Mouse (Mus musculus): ENCODE results near the gene Cyp4f15. TPM values are rescaled to one million over a fixed set of nuclear protein-coding genes. Genes with fewer than 3 reads are reported as not detected.
A peak's percentile ranks its signal among the peaks of the same experiment; 100 is the strongest.

Cyp4f15 gene
- polyA plus RNA-seq (2015; fragmentation: Nextera tagmentation; extraction: Ambion mirVana) = 1.7 and 2.2 TPM in 2 replicates

- H3K9me3 ChIP-seq (ENCODE audit: control insufficient read depth, low read length) = no peaks in the 10 kb centered on the region
- H3K9ac ChIP-seq (replicated peaks; ENCODE audit: low read depth, low read length) = no peak within 1 kb of the TSS
- H3K4me1 ChIP-seq (replicated peaks; ENCODE audit: control insufficient read depth, insufficient read depth, low read length) = no peaks in the 10 kb centered on the region
- no peak within 1 kb of the TSS for H3K4me3 ChIP-seq (replicated peaks; ENCODE audit: low read length)
- peak; percentile 36; the same call in 1 of the 2 replicates for ATAC-seq
- WGBS = 19% methylated on average over 7 of the region's 7 CpGs
- H3K4me2 ChIP-seq (ENCODE audit: low read length) = no peak within 1 kb of the TSS
- H3K27me3 ChIP-seq (replicated peaks; ENCODE audit: control insufficient read depth, insufficient read depth, low read length) = no peaks in the 10 kb centered on the region
- no peak within 1 kb of the TSS for H3K27ac ChIP-seq (ENCODE audit: low read length)
- H3K36me3 ChIP-seq (ENCODE audit: control insufficient read depth, insufficient read depth) = no peaks in the 10 kb centered on the region
Measured at GRCm38 (mm10) chr17:32685048-32685750, at the start of gene Cyp4f15. Cyp4f15 (plus strand) TSS chr17:32685627.

DNA sequence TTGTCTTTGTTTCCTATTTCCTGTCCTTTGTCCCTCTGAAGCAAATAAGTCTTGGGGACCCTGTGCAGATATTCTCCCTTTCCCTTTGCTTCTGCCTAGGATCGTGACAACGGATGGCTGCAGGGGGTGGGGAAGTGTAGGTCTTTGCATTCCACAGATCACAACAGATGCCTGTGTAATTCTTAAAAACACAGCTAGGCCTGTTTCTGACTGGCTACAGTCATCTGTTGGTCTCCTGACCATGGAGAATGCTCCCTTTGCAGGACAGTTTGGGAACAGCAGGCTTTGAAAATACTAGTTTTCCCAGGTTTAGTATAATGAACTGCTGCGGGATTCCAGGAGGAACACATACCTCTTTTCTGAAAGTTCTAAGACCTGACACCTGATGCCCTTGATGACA is 49.1 kb upstream of the Cyp4f15 start:
- WGBS = 43% methylated on average over 3 of the region's 3 CpGs
- Histone ChIP-seq H3K9ac (replicated peaks; ENCODE audit: low read depth, low read length) (no peak overlapping the region), H3K4me3 (replicated peaks; ENCODE audit: low read length) (no peak overlapping the region), H3K4me2 (ENCODE audit: low read length) (no peak overlapping the region), H3K9me3 (ENCODE audit: control insufficient read depth, low read length) (no peaks in the 10 kb centered on the region), H3K36me3 (ENCODE audit: control insufficient read depth, insufficient read depth) (no peaks in the 10 kb centered on the region), H3K27ac (ENCODE audit: low read length) (no peak overlapping the region), H3K4me1 (replicated peaks; ENCODE audit: control insufficient read depth, insufficient read depth, low read length) (0 out of 2 replicates have a peak, but pooled peaks cover 4% of the 10 kb centered on the region), H3K27me3 (replicated peaks; ENCODE audit: control insufficient read depth, insufficient read depth, low read length) (no peaks in the 10 kb centered on the region)
- ATAC-seq = no peak

DNA sequence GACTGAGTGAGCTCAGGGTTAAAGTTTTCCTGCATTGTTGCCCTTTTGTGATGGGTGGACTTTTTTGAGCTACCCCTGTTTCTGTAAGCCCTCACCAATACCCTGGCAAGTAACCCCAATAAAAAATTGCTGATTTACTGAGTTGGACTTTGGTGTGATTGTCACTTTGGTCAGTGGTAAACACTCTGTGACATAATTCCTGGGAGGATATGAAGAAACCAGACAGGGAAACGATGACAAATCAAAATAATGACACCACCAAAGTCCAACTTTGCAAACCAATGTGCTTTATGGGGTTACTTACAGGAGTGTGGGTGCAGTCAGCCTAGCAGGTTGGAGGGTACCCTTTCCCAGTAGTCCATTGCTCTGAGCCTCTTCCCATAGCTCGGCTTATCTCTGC is 48.3 kb upstream of the Cyp4f15 start:
- H3K4me2 ChIP-seq (ENCODE audit: low read length) = no peak overlapping the region
- 0 out of 2 replicates have a peak, but pooled peaks cover 4% of the 10 kb centered on the region for H3K4me1 ChIP-seq (replicated peaks; ENCODE audit: control insufficient read depth, insufficient read depth, low read length)
- H3K36me3 ChIP-seq (ENCODE audit: control insufficient read depth, insufficient read depth) = no peaks in the 10 kb centered on the region
- no peaks in the 10 kb centered on the region for H3K27me3 ChIP-seq (replicated peaks; ENCODE audit: control insufficient read depth, insufficient read depth, low read length)
- no peak overlapping the region for H3K27ac ChIP-seq (ENCODE audit: low read length)
- 85% methylated on average over 2 of the region's 2 CpGs for WGBS
- H3K9ac ChIP-seq (replicated peaks; ENCODE audit: low read depth, low read length) = no peak overlapping the region
- H3K9me3 ChIP-seq (ENCODE audit: control insufficient read depth, low read length) = no peaks in the 10 kb centered on the region
- ATAC-seq = no peak
- no peak overlapping the region for H3K4me3 ChIP-seq (replicated peaks; ENCODE audit: low read length)

DNA sequence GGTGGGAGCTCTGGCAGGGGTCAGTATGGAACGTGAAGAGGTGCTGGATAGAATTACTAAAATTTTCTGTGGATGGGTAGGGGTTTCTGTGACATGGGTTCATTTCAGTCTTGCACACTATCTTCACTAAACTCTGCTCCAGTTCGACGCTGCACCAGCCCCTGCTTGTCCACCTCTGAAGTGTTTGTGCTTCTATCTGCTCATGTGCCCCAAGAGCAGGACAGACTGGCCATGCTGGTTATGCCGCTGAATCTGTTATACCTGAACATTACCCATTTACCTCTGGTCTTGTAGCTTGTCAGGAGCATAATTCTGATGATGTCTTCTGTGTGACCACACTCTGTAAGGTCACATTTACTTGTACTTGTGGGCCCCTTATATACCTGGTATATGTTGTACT is 38.8 kb upstream of the Cyp4f15 start:
- WGBS = 85% methylated on average over 4 of the region's 4 CpGs

GRCm38 (mm10) chr17:32653860-32654259 is 31.6 kb upstream of the Cyp4f15 start:
- no peak overlapping the region for H3K9ac ChIP-seq (replicated peaks; ENCODE audit: low read depth, low read length)
- no peaks in the 10 kb centered on the region for H3K9me3 ChIP-seq (ENCODE audit: control insufficient read depth, low read length)
- H3K4me3 ChIP-seq (replicated peaks; ENCODE audit: low read length) = no peak overlapping the region
- WGBS = 94% methylated on average over 4 of the region's 4 CpGs
- no peak overlapping the region for H3K4me2 ChIP-seq (ENCODE audit: low read length)
- H3K27ac ChIP-seq (ENCODE audit: low read length) = no peak overlapping the region
- H3K4me1 ChIP-seq (replicated peaks; ENCODE audit: control insufficient read depth, insufficient read depth, low read length) = no peaks in the 10 kb centered on the region; the same call in 1 of the 2 replicates
- no peaks in the 10 kb centered on the region for H3K36me3 ChIP-seq (ENCODE audit: control insufficient read depth, insufficient read depth)
- no peak for ATAC-seq
- H3K27me3 ChIP-seq (replicated peaks; ENCODE audit: control insufficient read depth, insufficient read depth, low read length) = no peaks in the 10 kb centered on the region

More for the DNA sequence above, 38.8 kb upstream of the Cyp4f15 start:
- Histone ChIP-seq H3K4me3 (replicated peaks; ENCODE audit: low read length) (no peak overlapping the region), H3K4me2 (ENCODE audit: low read length) (no peak overlapping the region), H3K27ac (ENCODE audit: low read length) (no peak overlapping the region), H3K27me3 (replicated peaks; ENCODE audit: control insufficient read depth, insufficient read depth, low read length) (no peaks in the 10 kb centered on the region), H3K4me1 (replicated peaks; ENCODE audit: control insufficient read depth, insufficient read depth, low read length) (no peaks in the 10 kb centered on the region), H3K36me3 (ENCODE audit: control insufficient read depth, insufficient read depth) (no peaks in the 10 kb centered on the region), H3K9me3 (ENCODE audit: control insufficient read depth, low read length) (no peaks in the 10 kb centered on the region), H3K9ac (replicated peaks; ENCODE audit: low read depth, low read length) (no peak overlapping the region)
- no peak for ATAC-seq

- Histone ChIP-seq H3K27ac (ENCODE audit: low read length) (no peak overlapping the region), H3K4me1 (replicated peaks; ENCODE audit: control insufficient read depth, insufficient read depth, low read length) (no peaks in the 10 kb centered on the region; the same call in 1 of the 2 replicates), H3K27me3 (replicated peaks; ENCODE audit: control insufficient read depth, insufficient read depth, low read length) (no peaks in the 10 kb centered on the region), H3K4me3 (replicated peaks; ENCODE audit: low read length) (no peak overlapping the region), H3K4me2 (ENCODE audit: low read length) (no peak overlapping the region), H3K9ac (replicated peaks; ENCODE audit: low read depth, low read length) (no peak overlapping the region), H3K36me3 (ENCODE audit: control insufficient read depth, insufficient read depth) (no peaks in the 10 kb centered on the region), H3K9me3 (ENCODE audit: control insufficient read depth, low read length) (no peaks in the 10 kb centered on the region)
- 84% methylated on average over 3 of the region's 3 CpGs for WGBS
- no peak for ATAC-seq
Measured at GRCm38 (mm10) chr17:32657041-32657440, 28.4 kb upstream of the Cyp4f15 start.

DNA sequence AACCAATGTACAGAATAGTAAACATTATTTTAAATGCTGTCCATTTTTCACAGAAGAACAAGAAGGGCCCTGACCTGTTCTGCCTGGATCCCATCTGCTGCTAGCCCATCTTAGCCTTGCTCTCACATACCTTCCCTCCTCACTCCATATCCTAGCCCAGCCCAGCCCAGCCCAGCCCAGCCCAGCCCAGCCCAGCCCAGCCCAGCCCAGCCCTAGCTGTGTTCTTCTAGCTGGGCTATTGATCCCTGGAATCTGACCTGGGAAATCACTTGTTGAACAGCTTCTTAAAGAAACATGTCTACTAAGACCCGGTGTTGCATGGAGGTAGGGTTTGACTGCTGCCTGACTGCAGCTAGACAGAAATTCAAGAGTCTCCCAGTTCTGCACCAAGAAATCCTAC is 27.2 kb upstream of the Cyp4f15 start:
- Histone ChIP-seq H3K4me3 (replicated peaks; ENCODE audit: low read length) (no peak overlapping the region), H3K27me3 (replicated peaks; ENCODE audit: control insufficient read depth, insufficient read depth, low read length) (no peaks in the 10 kb centered on the region), H3K4me2 (ENCODE audit: low read length) (no peak overlapping the region), H3K9ac (replicated peaks; ENCODE audit: low read depth, low read length) (no peak overlapping the region), H3K36me3 (ENCODE audit: control insufficient read depth, insufficient read depth) (no peaks in the 10 kb centered on the region), H3K4me1 (replicated peaks; ENCODE audit: control insufficient read depth, insufficient read depth, low read length) (no peaks in the 10 kb centered on the region; the same call in 1 of the 2 replicates), H3K9me3 (ENCODE audit: control insufficient read depth, low read length) (no peaks in the 10 kb centered on the region), H3K27ac (ENCODE audit: low read length) (no peak overlapping the region)
- WGBS = 96% methylated on average over 1 of the region's 1 CpGs
- no peak for ATAC-seq

DNA sequence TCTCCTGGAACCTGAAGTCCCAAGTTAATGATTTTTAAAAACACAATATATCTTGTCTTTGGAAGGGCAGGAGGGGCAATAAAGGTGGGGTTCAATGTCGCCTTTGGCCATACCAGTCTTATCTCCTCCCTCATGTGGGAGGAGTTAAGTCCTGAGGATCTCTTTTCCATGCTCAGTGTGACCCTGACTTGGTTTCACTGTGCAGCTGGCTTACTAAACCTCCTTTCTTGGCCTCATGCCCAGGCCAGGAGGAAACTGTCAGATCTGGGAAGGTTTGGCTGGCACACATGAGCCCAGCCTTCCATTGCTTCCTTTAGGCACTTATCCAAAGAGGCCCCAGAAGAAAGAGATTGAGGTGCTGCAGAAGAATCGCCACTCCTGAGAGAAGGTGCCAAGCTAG is 26.7 kb upstream of the Cyp4f15 start, which contains the start of gene Cyp4f40:
Gene Cyp4f40, plus strand, starts transcription at position 189 of the 400 bp plus-strand sequence.
- Histone ChIP-seq H3K27me3 (replicated peaks; ENCODE audit: control insufficient read depth, insufficient read depth, low read length) (no peaks in the 10 kb centered on the region), H3K27ac (ENCODE audit: low read length) (no peak within 1 kb of the TSS), H3K9me3 (ENCODE audit: control insufficient read depth, low read length) (no peaks in the 10 kb centered on the region), H3K4me3 (replicated peaks; ENCODE audit: low read length) (no peak within 1 kb of the TSS), H3K4me1 (replicated peaks; ENCODE audit: control insufficient read depth, insufficient read depth, low read length) (no peaks in the 10 kb centered on the region; the same call in 1 of the 2 replicates), H3K9ac (replicated peaks; ENCODE audit: low read depth, low read length) (no peak within 1 kb of the TSS), H3K4me2 (ENCODE audit: low read length) (no peak within 1 kb of the TSS), H3K36me3 (ENCODE audit: control insufficient read depth, insufficient read depth) (no peaks in the 10 kb centered on the region)
- ATAC-seq = no peak
- WGBS = 56% methylated on average over 2 of the region's 2 CpGs

DNA sequence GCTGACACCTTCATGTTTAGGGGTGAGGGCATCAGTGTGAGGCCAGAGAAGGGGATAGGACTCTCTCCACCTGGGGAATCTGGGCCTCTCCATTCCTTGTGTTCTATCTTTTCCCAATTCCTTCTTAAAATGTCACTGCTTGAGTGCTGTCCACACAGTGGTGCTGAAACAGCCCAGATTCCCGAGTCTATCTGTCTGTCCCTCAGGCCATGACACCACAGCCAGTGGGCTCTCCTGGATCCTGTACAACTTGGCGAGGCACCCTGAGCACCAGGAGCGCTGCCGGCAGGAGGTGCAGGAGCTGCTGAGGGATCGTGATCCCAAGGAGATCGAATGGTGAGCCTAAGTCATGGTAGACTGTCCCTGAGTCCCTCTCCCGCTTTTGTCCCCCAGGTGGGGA is 11.5 kb upstream of the Cyp4f15 start:
- Histone ChIP-seq H3K27me3 (replicated peaks; ENCODE audit: control insufficient read depth, insufficient read depth, low read length) (no peaks in the 10 kb centered on the region), H3K27ac (ENCODE audit: low read length) (no peak overlapping the region), H3K4me1 (replicated peaks; ENCODE audit: control insufficient read depth, insufficient read depth, low read length) (no peaks in the 10 kb centered on the region), H3K9me3 (ENCODE audit: control insufficient read depth, low read length) (no peaks in the 10 kb centered on the region), H3K9ac (replicated peaks; ENCODE audit: low read depth, low read length) (no peak overlapping the region), H3K4me2 (ENCODE audit: low read length) (no peak overlapping the region), H3K4me3 (replicated peaks; ENCODE audit: low read length) (no peak overlapping the region), H3K36me3 (ENCODE audit: control insufficient read depth, insufficient read depth) (no peaks in the 10 kb centered on the region)
- WGBS = 65% methylated on average over 7 of the region's 7 CpGs
- no peak for ATAC-seq
